Mouse (Mus musculus) lung, postnatal 0 days (tissue): ENCODE measurements around the gene Shq1. TPM values are rescaled to one million over a fixed set of nuclear protein-coding genes. Genes with fewer than 3 reads are reported as not detected.

Source experiments
- ATAC-seq: fragments of 200-750 bp; cut with Nextera tagmentation; 2 replicates; pipeline ENCODE4 v1.8.0; 2017; ENCODE audit warnings: moderate library complexity
- DNase-seq: peaks from one replicate; pipeline ENCODE4 v3.0.0-alpha.2; 2016; ENCODE audit warnings: low spot score
- H3K27ac ChIP-seq: fragments of 300-500 bp; sonication (generic); 2 replicates; pipeline ENCODE4 v1.5.1; 2014; ENCODE audit warnings: antibody characterized with exemption, mild to moderate bottlenecking, low read length, mixed read lengths
- H3K27me3 ChIP-seq: fragments of 300-500 bp; sonication (generic); replicated peaks from 2 replicates; pipeline ENCODE4 v1.6.1; 2014; ENCODE audit warnings: low read length, mixed read lengths; ENCODE audit not compliant: insufficient read depth
- H3K36me3 ChIP-seq: fragments of 300-500 bp; sonication (generic); 2 replicates; pipeline ENCODE4 v1.6.1; 2014; ENCODE audit warnings: low read length, mixed read lengths; ENCODE audit not compliant: insufficient read depth
- H3K4me1 ChIP-seq: fragments of 300-500 bp; sonication (generic); 2 replicates; pipeline ENCODE4 v1.6.1; 2014; ENCODE audit warnings: antibody characterized with exemption, low read depth, low read length, mixed read lengths; ENCODE audit not compliant: insufficient read depth
- H3K4me2 ChIP-seq: fragments of 300-500 bp; sonication (generic); replicated peaks from 2 replicates; pipeline ENCODE4 v1.6.1; 2014; ENCODE audit warnings: low read depth, mild to moderate bottlenecking, low read length, moderate library complexity, mixed read lengths
- H3K4me3 ChIP-seq: fragments of 300-500 bp; sonication (generic); 2 replicates; pipeline ENCODE4 v1.5.1; 2014; ENCODE audit warnings: low read depth, low read length
- H3K9ac ChIP-seq: fragments of 300-500 bp; sonication (generic); replicated peaks from 2 replicates; pipeline ENCODE4 v1.6.1; 2014; ENCODE audit warnings: low read depth, mild to moderate bottlenecking
- H3K9me3 ChIP-seq: fragments of 300-500 bp; sonication (generic); 2 replicates; pipeline ENCODE4 v1.6.1; 2016; ENCODE audit warnings: low read length, mixed read lengths
- CTCF ChIP-seq: IDR thresholded peaks from 2 replicates; pipeline ENCODE4 v1.5.1; 2016; ENCODE audit warnings: antibody characterized with exemption, mild to moderate bottlenecking
- EP300 ChIP-seq: IDR thresholded peaks from 2 replicates; pipeline ENCODE4 v1.6.1; 2016; ENCODE audit warnings: antibody characterized with exemption, mild to moderate bottlenecking, control low read depth
- WGBS: fragments of 180-500 bp; shearing (Covaris S2); extraction: QIAGEN DNeasy Blood & Tissue Kit; methylation state at CpG from one replicate; pipeline ENCODE4 v1.1.7; 2014; 5-methylcytosine and 5-hydroxymethylcytosine counted together
- polyA plus RNA-seq: library from polyadenylated mRNA; unstranded; fragments of >200 nt; fragmentation: Nextera tagmentation; extraction: Ambion mirVana; gene quantifications from 2 replicates; pipeline ENCODE4 v1.2.1, GENCODE M21; 2015

Gene Shq1
- polyA plus RNA-seq, 1 experiment from 2014 or later, result 5.9 TPM

DNA sequence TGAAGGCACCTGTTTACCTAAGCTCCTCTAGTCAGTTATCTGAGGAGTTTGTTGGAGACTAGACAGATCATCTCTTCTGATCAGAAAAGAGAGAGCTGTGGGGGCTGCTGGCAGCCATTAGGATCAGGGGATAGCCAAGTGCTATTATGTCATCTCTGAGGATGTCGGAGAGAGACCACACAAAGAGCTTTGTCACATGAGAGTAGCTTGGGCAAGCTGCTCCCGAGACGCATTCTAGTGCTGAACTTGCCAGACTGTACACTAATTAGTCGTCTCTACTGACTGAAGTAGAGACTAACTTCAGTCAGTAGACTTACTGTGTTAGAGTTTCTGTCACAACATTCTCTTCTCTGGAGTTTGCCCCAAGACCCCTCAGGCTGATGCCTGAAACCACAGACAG, 106.4 kb downstream of the Shq1 start:
- Histone ChIP-seq H3K9me3 (no peaks in the 10 kb centered on the region), H3K27me3 (0 out of 2 replicates have a peak, but pooled peaks cover 7% of the 10 kb centered on the region), H3K36me3 (no peaks in the 10 kb centered on the region), H3K4me1 (peaks cover 8% of the 10 kb centered on the region), H3K9ac (no peak overlapping the region), H3K4me3 (no peak overlapping the region), H3K27ac (no peak overlapping the region), H3K4me2 (no peak overlapping the region)
- WGBS, result 28% methylated on average over 4 of the region's 4 CpGs
- DNase-seq, result no peak
- ATAC-seq, result no peak
- TF ChIP-seq CTCF (no peak), EP300 (no peak)

DNA sequence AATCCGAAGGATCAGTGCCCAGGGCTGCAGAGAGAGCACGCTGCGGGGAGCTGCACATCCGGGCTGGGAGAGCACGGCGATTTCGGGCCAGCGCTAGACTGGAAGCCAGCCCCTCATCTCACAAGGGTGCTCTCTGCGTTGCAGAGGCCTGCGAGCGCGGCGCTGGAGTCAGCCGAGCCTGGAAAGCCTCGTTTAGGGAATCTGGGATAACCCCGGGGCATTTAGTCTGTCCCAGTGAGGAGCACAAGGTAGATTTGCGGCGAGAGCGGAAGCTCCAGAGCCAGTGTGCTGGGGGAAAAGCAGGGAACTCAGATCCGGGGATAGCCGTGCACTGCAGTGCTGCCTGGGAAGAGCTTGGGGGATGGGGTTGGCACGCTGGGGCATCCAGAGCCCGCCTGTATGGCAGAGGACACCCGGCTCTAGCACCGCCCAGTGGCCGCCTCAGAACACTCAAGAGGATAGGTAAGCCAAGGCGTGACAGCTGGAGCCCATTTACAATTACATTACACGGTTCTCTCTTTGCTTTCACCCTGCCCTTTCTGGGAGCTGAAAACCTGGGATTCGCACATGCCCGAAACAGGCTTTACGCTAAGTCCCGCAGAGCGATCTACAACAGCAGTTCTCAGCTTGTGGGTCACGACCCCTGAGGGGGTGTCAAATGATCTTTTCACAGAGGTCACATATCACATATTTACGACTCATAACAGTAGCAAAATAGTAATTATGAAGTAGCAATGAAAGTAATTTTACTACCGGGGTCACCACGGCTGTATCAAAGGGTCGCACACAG, 107.2 kb downstream of the Shq1 start:
- TF ChIP-seq EP300, result no peak
- peak; percentile 69 for TF ChIP-seq CTCF
- ATAC-seq, result peak; percentile 88
- H3K4me2 ChIP-seq, result peak overlapping the region; percentile 65
- H3K27me3 ChIP-seq, result 0 out of 2 replicates have a peak, but pooled peaks cover 7% of the 10 kb centered on the region
- no peaks in the 10 kb centered on the region for H3K36me3 ChIP-seq
- H3K4me3 ChIP-seq, result peak overlapping the region; percentile 30
- H3K4me1 ChIP-seq, result peaks cover 8% of the 10 kb centered on the region
- no peak overlapping the region for H3K27ac ChIP-seq
- H3K9ac ChIP-seq, result no peak overlapping the region; the same call in 1 of the 2 replicates
- H3K9me3 ChIP-seq, result no peaks in the 10 kb centered on the region
- DNase-seq, result peak; percentile 67
- 6% methylated on average over 38 of the region's 38 CpGs for WGBS

DNA sequence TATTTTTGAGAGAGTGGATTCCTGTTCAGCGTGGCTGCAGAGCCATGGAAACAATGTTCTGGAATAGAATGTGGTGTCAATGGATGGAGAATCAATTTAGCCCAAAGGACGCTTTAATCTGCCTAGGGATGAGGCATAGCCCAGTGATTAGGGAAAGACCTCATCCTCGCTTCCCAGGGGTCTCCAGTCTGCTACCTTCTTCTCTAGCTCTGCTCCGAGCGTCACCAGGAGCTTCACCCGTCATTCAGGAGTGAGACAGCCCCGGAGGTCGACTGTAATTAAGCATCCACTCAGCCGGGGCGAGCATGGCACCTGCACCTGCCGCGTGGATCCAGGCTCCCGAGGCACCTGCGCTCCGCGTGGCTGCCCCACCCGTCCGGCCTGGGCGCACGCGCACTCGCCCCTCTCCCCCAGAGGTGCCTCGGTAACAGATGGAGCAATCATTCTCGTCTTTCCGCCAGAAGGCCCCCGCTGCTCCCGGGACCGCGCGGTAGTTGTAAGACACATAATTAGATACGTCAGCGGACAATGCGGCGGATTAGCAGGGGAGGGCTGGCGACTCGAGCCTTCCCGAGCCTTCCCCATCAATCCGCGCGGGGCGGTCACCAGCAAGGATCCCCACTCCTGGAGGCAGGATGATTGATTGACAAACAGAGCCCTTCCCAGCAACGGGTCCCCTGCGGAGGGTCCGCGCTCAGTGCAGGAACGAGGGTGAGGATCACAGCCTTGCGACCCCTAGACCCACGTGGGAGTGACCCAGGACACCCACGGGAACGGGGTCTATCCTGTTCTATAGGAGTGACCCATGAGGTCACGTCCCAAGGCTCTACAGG, 108.0 kb downstream of the Shq1 start:
- DNase-seq, result peak; percentile 30
- 0 out of 2 replicates have a peak, but pooled peaks cover 7% of the 10 kb centered on the region for H3K27me3 ChIP-seq
- WGBS, result 2% methylated on average over 51 of the region's 51 CpGs

DNA sequence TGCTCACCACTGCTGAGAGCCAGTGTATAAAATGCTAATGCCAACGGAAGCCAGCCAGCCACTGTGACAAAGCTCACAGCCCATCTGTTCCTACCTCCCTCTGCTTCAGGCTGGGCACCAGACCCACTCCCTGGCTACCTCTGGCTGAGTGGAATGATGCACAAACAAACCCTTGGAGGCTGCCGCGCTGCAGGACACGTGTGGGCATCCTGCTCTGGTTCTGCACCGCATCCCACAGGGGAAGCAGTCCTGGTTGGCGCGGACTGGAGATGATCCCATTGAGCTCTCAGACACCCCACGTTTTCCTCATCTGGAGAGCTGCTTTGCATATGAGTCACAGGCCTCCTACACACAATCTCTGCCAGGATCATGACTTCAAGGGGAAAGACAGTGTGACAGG, 112.9 kb downstream of the Shq1 start:
- TF ChIP-seq CTCF (no peak), EP300 (no peak)
- DNase-seq (no peak), ATAC-seq (no peak)
- Histone ChIP-seq H3K27ac (no peak overlapping the region), H3K9me3 (no peaks in the 10 kb centered on the region), H3K4me1 (peaks cover 4% of the 10 kb centered on the region), H3K27me3 (0 out of 2 replicates have a peak, but pooled peaks cover 7% of the 10 kb centered on the region), H3K4me2 (no peak overlapping the region), H3K9ac (no peak overlapping the region), H3K4me3 (no peak overlapping the region), H3K36me3 (no peaks in the 10 kb centered on the region)
- 69% methylated on average over 8 of the region's 8 CpGs for WGBS

More for the DNA sequence above, 108.0 kb downstream of the Shq1 start:
- Histone ChIP-seq H3K4me1 (peaks cover 8% of the 10 kb centered on the region), H3K36me3 (no peaks in the 10 kb centered on the region), H3K4me3 (peak overlapping the region; percentile 30), H3K9me3 (no peaks in the 10 kb centered on the region), H3K4me2 (peak overlapping the region; percentile 65), H3K27ac (no peak overlapping the region), H3K9ac (no peak overlapping the region)
- no peak for TF ChIP-seq EP300
- no peak for TF ChIP-seq CTCF
- ATAC-seq, result peak; percentile 48

DNA sequence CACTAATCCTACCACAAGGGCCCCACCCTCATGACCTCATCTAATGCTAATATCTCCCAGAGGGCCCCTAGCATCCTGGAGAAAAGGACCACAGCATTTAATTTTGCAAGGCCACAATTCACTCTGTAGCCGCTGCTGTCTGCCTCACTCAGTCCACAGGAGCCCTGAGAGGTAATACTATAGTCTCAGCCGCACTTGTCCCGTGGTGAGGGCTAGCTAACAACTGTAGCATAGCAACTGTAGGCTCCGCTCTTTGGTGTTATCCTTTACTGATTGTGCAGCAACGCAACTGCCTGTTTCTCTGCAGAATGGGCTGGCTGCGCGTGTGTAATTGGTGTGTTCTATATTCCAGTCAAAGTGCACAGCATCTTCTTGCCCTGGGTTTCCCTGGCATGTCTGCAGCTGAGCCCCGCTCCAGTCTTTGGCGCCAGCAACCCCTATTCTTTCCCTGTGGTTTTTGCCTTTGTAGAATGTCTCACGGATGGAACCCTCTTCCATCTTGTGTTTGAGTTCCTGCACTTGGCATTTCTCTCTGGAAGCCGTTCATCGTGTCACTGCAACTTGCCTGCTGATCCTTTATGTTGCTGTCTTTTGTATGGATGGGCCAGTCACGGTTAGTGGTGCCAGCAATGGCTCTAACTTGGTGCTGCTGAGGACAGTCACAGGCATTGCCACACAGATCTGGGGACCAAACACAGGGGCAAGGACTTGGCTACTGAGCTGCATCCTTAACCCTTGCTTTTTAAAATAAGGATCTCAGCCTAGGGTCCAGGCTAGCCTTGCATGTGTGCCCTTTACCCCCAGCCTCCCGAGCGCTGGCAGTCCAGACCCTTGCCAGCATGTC, 128.6 kb downstream of the Shq1 start:
- 71% methylated on average over 15 of the region's 15 CpGs for WGBS
- Histone ChIP-seq H3K4me1 (no peaks in the 10 kb centered on the region), H3K4me2 (no peak overlapping the region), H3K9me3 (no peaks in the 10 kb centered on the region), H3K36me3 (no peaks in the 10 kb centered on the region), H3K4me3 (no peak overlapping the region), H3K27ac (no peak overlapping the region), H3K9ac (no peak overlapping the region), H3K27me3 (no peaks in the 10 kb centered on the region)
- DNase-seq (no peak), ATAC-seq (no peak)
- no peak for TF ChIP-seq CTCF
- TF ChIP-seq EP300, result no peak
